Mouse (Mus musculus) neural tube, embryonic 14.5 days (tissue): Measurements from ENCODE around the gene Plcd3. TPM values are rescaled to one million over a fixed set of nuclear protein-coding genes. Genes with fewer than 3 reads are reported as not detected.

Experiments used
- ATAC-seq: fragments of 200-750 bp; cut with Nextera tagmentation; 2 replicates; pipeline ENCODE4 v1.8.0; 2017; ENCODE audit warnings: low read depth, mild to moderate bottlenecking, moderate TSS enrichment, moderate library complexity
- H3K27ac ChIP-seq: fragments of 300-500 bp; sonication (generic); 2 replicates; pipeline ENCODE4 v1.5.1; 2014; ENCODE audit warnings: low read depth, mild to moderate bottlenecking, control low read depth, low read length, moderate library complexity, mixed read lengths
- H3K27me3 ChIP-seq: fragments of 300-500 bp; sonication (generic); 2 replicates; pipeline ENCODE4 v1.6.1; 2014; ENCODE audit warnings: low read length; ENCODE audit not compliant: control insufficient read depth, insufficient read depth
- H3K36me3 ChIP-seq: fragments of 300-500 bp; sonication (generic); 2 replicates; pipeline ENCODE4 v1.6.1; 2014; ENCODE audit warnings: low read length, mixed read lengths; ENCODE audit not compliant: control insufficient read depth, insufficient read depth
- H3K4me1 ChIP-seq: fragments of 300-500 bp; sonication (generic); 2 replicates; pipeline ENCODE4 v1.6.1; 2014; ENCODE audit warnings: low read length; ENCODE audit not compliant: control insufficient read depth, insufficient read depth
- H3K4me2 ChIP-seq: fragments of 300-500 bp; sonication (generic); 2 replicates; pipeline ENCODE4 v1.6.1; 2014; ENCODE audit warnings: mild to moderate bottlenecking, low read depth, low read length, control low read depth
- H3K4me3 ChIP-seq: fragments of 300-500 bp; sonication (generic); 2 replicates; pipeline ENCODE4 v1.5.1; 2014; ENCODE audit warnings: low read depth, low read length, control low read depth, mixed read lengths
- H3K9ac ChIP-seq: fragments of 300-500 bp; sonication (generic); replicated peaks from 2 replicates; pipeline ENCODE4 v1.6.1; 2014; ENCODE audit warnings: low read depth, mild to moderate bottlenecking, control low read depth, low read length, mixed read lengths
- H3K9me3 ChIP-seq: fragments of 300-500 bp; sonication (generic); 2 replicates; pipeline ENCODE4 v1.6.1; 2016; ENCODE audit warnings: low read length; ENCODE audit not compliant: control insufficient read depth
- WGBS: fragments of 180-500 bp; shearing (Covaris S2); extraction: QIAGEN DNeasy Blood & Tissue Kit; methylation state at CpG from one replicate; pipeline ENCODE4 v1.1.7; 2014; 5-methylcytosine and 5-hydroxymethylcytosine counted together
- polyA plus RNA-seq: library from polyadenylated mRNA; unstranded; fragments of >200 nt; fragmentation: Nextera tagmentation; extraction: Ambion mirVana; gene quantifications from 2 replicates; pipeline ENCODE4 v1.2.1, GENCODE M21; 2014

Gene Plcd3
- polyA plus RNA-seq, 1 experiment from 2014 or later = 1.4 TPM

DNA sequence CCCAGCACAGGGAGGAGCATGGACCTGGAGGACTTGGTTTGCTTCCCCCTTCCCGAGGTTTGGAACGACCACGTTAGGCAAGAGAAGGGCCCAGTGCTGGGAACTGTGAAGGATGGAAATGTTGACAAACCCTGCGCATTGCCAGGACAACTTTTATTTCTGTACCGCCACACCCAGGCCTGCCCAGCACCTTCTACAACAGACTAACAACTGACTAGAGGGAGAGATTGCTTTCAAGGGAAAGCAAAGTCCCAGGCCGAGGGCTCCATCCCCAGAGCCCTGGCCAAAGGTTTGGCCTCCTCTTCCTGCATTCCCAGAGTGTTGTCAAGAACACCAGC lies 39.3 kb upstream of the Plcd3 start:
- H3K4me1 ChIP-seq = peaks cover 16% of the 10 kb centered on the region
- no peaks in the 10 kb centered on the region for H3K9me3 ChIP-seq
- H3K9ac ChIP-seq = no peak overlapping the region
- H3K4me2 ChIP-seq = no peak overlapping the region
- no peak overlapping the region for H3K4me3 ChIP-seq
- H3K27me3 ChIP-seq = no peaks in the 10 kb centered on the region
- no peak overlapping the region for H3K27ac ChIP-seq
- no peaks in the 10 kb centered on the region for H3K36me3 ChIP-seq
- WGBS = 60% methylated on average over 6 of the region's 6 CpGs
- ATAC-seq = no peak

DNA sequence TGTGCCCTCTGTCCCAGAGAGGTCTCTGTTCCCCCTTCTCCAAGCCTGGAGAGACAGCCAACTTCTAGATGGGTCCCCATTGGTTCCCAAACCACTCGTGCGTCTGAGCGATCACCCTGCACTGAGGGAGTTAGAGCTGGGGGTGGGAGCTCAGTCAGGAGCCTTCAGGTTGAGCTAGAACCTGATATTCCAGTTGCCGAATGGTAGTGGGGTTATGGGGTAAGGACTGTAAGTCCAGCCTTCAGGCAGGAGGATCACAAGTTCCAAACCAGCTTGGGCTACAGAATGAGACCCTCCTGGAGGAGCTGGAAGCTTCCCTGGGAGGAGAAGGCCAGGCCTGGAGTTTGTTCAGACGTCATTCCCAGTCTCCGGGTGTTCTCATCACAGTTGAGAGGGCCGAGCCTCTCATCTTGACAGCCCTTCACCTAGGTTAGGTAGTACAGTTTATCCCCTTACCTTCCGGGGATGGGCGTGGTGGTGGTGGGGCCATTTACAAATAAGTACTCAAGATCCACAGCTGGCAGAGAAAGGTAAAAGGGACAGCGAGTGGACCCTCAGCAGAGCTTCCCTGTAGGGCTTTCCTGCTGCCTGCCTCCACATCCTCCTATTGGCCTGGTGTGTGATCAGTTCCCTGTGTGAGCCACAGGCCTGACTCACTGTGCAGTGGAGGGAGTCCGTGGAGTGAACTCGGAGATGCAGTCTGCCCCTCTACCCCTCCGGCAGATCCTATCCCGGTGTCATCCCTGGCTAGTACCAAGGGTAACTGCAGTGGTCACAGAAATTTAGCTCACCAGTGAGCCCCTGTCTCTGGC lies 38.7 kb upstream of the Plcd3 start:
- whole genome bisulfite sequencing = 85% methylated on average over 14 of the region's 14 CpGs
- ATAC-seq = no peak
- H3K9me3 ChIP-seq = no peaks in the 10 kb centered on the region
- H3K9ac ChIP-seq = no peak overlapping the region
- peaks cover 19% of the 10 kb centered on the region for H3K4me1 ChIP-seq
- no peak overlapping the region for H3K27ac ChIP-seq
- H3K4me3 ChIP-seq = no peak overlapping the region
- H3K27me3 ChIP-seq = no peaks in the 10 kb centered on the region
- H3K4me2 ChIP-seq = no peak overlapping the region
- H3K36me3 ChIP-seq = no peaks in the 10 kb centered on the region

GRCm38 (mm10) chr11:103136039-103136577 lies 34.6 kb upstream of the Plcd3 start:
- ATAC-seq = no peak
- no peaks in the 10 kb centered on the region for H3K27me3 ChIP-seq
- no peaks in the 10 kb centered on the region for H3K9me3 ChIP-seq
- H3K9ac ChIP-seq = no peak overlapping the region
- H3K4me3 ChIP-seq = no peak overlapping the region
- H3K36me3 ChIP-seq = no peaks in the 10 kb centered on the region
- WGBS = 91% methylated on average over 8 of the region's 8 CpGs
- no peak overlapping the region for H3K27ac ChIP-seq
- H3K4me1 ChIP-seq = peaks cover 17% of the 10 kb centered on the region; the same call in 1 of the 2 replicates
- H3K4me2 ChIP-seq = no peak overlapping the region

GRCm38 (mm10) chr11:103134221-103134620 lies 32.8 kb upstream of the Plcd3 start:
- peaks cover 22% of the 10 kb centered on the region; the same call in 1 of the 2 replicates for H3K4me1 ChIP-seq
- no peak overlapping the region for H3K4me3 ChIP-seq
- H3K9me3 ChIP-seq = no peaks in the 10 kb centered on the region
- H3K36me3 ChIP-seq = no peaks in the 10 kb centered on the region
- 88% methylated on average over 3 of the region's 3 CpGs for WGBS
- H3K9ac ChIP-seq = no peak overlapping the region
- H3K27ac ChIP-seq = no peak overlapping the region
- peak overlapping the region; percentile 45; the same call in 1 of the 2 replicates for H3K4me2 ChIP-seq
- H3K27me3 ChIP-seq = no peaks in the 10 kb centered on the region
- no peak for ATAC-seq

GRCm38 (mm10) chr11:103133456-103134185 lies 32.2 kb upstream of the Plcd3 start:
- WGBS = 61% methylated on average over 6 of the region's 6 CpGs
- peak overlapping the region; percentile 74 for H3K27ac ChIP-seq
- no peaks in the 10 kb centered on the region for H3K27me3 ChIP-seq
- H3K4me3 ChIP-seq = peak overlapping the region; percentile 24
- no peaks in the 10 kb centered on the region for H3K9me3 ChIP-seq
- no peaks in the 10 kb centered on the region for H3K36me3 ChIP-seq
- peak overlapping the region; percentile 22; the same call in 1 of the 2 replicates for H3K9ac ChIP-seq
- no peak for ATAC-seq
- peaks cover 22% of the 10 kb centered on the region; the same call in 1 of the 2 replicates for H3K4me1 ChIP-seq
- H3K4me2 ChIP-seq = peak overlapping the region; percentile 45

- Histone ChIP-seq H3K4me2 (peak overlapping the region; percentile 62), H3K4me3 (peak overlapping the region; percentile 81), H3K27me3 (no peaks in the 10 kb centered on the region), H3K9me3 (no peaks in the 10 kb centered on the region), H3K4me1 (peaks cover 22% of the 10 kb centered on the region; the same call in 1 of the 2 replicates), H3K9ac (peak overlapping the region; percentile 97), H3K27ac (peak overlapping the region; percentile 97), H3K36me3 (no peaks in the 10 kb centered on the region)
- ATAC-seq = peak; percentile 95
- under 1% methylated on average over 51 of the region's 58 CpGs for WGBS
Observed at GRCm38 (mm10) chr11:103132576-103133455, 31.4 kb upstream of the Plcd3 start.

GRCm38 (mm10) chr11:103131701-103132575 lies 30.5 kb upstream of the Plcd3 start, which contains the start of gene Hexim2:
Hexim2 (plus strand) TSS chr11:103132429.
- H3K27ac ChIP-seq = peak within 1 kb of the TSS; percentile 97
- no peaks in the 10 kb centered on the region for H3K36me3 ChIP-seq

DNA sequence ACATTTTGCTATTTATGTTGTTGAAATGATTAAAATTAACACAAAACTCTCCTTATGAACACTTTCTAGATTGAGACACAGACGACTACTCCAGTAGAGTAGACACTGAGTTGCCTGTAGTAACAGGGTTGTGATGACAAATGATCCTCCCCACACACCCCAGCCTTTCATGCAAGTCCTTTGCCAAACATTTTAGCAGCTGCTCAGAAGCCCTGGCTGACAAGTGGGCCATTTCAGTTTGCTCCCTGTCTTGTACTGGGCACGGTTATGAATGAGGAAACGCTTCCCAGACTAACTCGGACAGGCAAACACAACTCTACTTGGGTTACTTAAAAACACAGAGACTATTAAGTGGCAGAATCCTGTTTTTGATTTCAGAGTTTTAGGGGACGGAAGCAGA lies 18.9 kb upstream of the Plcd3 start:
- no peak overlapping the region for H3K27ac ChIP-seq
- H3K36me3 ChIP-seq = no peaks in the 10 kb centered on the region
- 69% methylated on average over 5 of the region's 5 CpGs for WGBS
- ATAC-seq = no peak
- no peaks in the 10 kb centered on the region for H3K27me3 ChIP-seq
- H3K4me1 ChIP-seq = peaks cover 7% of the 10 kb centered on the region
- no peak overlapping the region for H3K4me2 ChIP-seq
- no peak overlapping the region for H3K9ac ChIP-seq
- H3K9me3 ChIP-seq = no peaks in the 10 kb centered on the region
- H3K4me3 ChIP-seq = no peak overlapping the region

More at GRCm38 (mm10) chr11:103131701-103132575, 30.5 kb upstream of the Plcd3 start, which contains the start of gene Hexim2:
- Histone ChIP-seq H3K4me2 (peak within 1 kb of the TSS; percentile 62), H3K4me3 (peak within 1 kb of the TSS; percentile 81), H3K4me1 (peaks cover 22% of the 10 kb centered on the region; the same call in 1 of the 2 replicates), H3K9ac (peak within 1 kb of the TSS; percentile 97), H3K9me3 (no peaks in the 10 kb centered on the region), H3K27me3 (no peaks in the 10 kb centered on the region)
- WGBS = 1% methylated on average over 39 of the region's 39 CpGs
- peak; percentile 49 for ATAC-seq
